Mouse (Mus musculus): ENCODE data around the gene Rsph14. TPM values are rescaled to one million over a fixed set of nuclear protein-coding genes. Genes with fewer than 3 reads are reported as not detected.

The Rsph14 gene
- 0.27 and 0.77 TPM in 2 replicates for polyA plus RNA-seq (2015; fragmentation: Nextera tagmentation; extraction: Ambion mirVana)

DNA sequence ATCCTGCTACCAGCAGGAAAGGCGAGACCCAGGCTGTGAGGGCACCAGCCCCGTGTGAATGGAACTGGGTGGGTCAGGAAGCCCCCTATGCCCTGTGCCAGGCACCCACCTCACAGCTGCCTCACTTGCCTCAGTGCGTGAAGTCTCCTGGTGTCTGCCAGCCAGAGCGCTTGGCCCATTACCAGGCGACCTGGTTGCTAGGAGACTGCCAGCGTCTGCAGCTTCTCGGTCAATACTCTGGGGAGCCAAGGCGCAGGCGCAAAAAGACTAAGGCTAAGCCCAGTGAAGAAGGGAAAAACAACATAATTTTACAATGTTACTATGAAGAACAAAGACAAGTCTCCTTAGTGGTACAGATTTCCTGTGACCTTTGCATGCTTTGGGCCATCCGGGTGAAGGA is at the start of gene Rsph14:
Rsph14 (minus strand) TSS at position 192 of the 400 bp plus-strand sequence.
- Histone ChIP-seq H3K4me2 (ENCODE audit: low read length) (peak within 1 kb of the TSS; percentile 35), H3K4me1 (replicated peaks; ENCODE audit: control insufficient read depth, insufficient read depth, low read length) (peaks cover 20% of the 10 kb centered on the region), H3K36me3 (ENCODE audit: control insufficient read depth, insufficient read depth) (no peaks in the 10 kb centered on the region), H3K9ac (replicated peaks; ENCODE audit: low read depth, low read length) (no peak within 1 kb of the TSS), H3K9me3 (ENCODE audit: control insufficient read depth, low read length) (no peaks in the 10 kb centered on the region), H3K27ac (ENCODE audit: low read length) (0 out of 2 replicates have a peak within 1 kb of the TSS, but pooled peaks have one; percentile 41), H3K4me3 (replicated peaks; ENCODE audit: low read length) (0 out of 2 replicates have a peak within 1 kb of the TSS, but pooled peaks have one; percentile 6), H3K27me3 (replicated peaks; ENCODE audit: control insufficient read depth, insufficient read depth, low read length) (no peaks in the 10 kb centered on the region)
- 14% methylated on average over 10 of the region's 10 CpGs for WGBS
- ATAC-seq = peak; percentile 69

DNA sequence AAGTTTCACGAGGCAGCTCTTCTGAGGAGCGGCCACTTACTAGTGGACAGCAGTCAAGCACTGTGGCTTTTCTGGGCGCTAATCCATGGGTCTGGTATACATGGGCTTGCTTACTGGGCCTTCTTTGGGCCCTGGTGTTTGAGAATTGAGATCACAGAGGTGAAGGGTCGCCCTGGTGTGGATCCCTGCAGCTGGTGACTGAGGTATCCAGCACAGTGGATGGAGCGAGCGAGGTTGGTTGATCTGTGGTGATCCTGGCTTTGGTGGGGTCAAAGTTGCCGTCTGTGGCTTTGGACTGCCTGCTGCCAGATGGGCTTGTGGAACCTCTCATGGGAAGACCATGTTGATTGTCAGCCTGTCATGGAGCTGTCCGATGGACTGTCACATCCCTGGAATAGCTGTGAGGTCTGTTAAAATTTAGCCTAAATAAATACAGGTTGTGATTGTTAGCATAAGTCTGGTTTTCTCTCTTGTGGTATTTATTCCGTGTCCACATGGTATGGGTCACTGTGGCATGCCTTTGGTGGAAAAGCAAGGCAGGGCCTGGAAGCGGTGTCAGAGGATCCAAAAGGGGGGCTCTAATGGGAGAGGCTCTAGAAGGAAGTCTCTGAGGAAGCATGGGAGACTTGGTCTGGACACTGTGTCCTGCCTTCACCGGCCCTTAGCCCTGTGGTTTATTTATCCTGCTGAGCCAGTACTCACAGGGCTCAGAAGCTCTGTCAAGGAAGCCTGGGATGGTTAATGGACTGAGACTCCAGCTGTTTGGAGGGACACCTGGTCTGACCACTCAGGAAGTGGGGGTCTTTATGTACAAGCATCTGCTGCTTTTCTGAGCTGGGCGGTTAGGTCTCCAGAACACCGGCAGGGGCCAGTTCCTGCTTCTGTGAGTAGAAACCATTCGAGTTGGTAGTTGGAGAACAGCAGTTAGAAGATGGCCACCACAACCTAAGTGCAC is 46.1 kb upstream of the Rsph14 start:
- ATAC-seq = no peak
- H3K9ac ChIP-seq (replicated peaks; ENCODE audit: low read depth, low read length) = no peak overlapping the region
- no peak overlapping the region for H3K4me3 ChIP-seq (replicated peaks; ENCODE audit: low read length)
- H3K27me3 ChIP-seq (replicated peaks; ENCODE audit: control insufficient read depth, insufficient read depth, low read length) = no peaks in the 10 kb centered on the region
- 87% methylated on average over 14 of the region's 14 CpGs for WGBS
- H3K4me1 ChIP-seq (replicated peaks; ENCODE audit: control insufficient read depth, insufficient read depth, low read length) = no peaks in the 10 kb centered on the region
- H3K27ac ChIP-seq (ENCODE audit: low read length) = no peak overlapping the region
- H3K36me3 ChIP-seq (ENCODE audit: control insufficient read depth, insufficient read depth) = no peaks in the 10 kb centered on the region
- H3K4me2 ChIP-seq (ENCODE audit: low read length) = no peak overlapping the region
- H3K9me3 ChIP-seq (ENCODE audit: control insufficient read depth, low read length) = no peaks in the 10 kb centered on the region

DNA sequence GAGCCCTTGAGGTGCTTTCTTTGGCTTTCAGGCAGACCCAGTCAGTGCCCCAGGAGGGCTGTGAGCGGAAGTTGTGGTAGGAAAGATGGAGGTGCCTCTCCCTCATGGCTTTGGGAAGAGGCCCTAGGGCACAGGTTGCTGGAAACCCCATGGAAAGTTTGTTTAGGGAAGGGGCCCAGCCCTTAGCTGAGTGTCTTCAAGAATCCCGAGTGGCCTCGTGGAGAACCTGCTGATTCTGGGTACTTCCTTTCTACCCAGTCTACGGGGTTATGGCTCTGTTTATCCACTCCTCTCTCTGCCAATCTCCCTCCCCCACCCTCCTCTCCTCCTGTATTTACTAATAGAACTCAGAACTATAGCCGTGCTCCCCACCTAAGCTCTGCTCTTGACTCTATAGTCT is 43.3 kb upstream of the Rsph14 start:
- WGBS = 84% methylated on average over 5 of the region's 5 CpGs

DNA sequence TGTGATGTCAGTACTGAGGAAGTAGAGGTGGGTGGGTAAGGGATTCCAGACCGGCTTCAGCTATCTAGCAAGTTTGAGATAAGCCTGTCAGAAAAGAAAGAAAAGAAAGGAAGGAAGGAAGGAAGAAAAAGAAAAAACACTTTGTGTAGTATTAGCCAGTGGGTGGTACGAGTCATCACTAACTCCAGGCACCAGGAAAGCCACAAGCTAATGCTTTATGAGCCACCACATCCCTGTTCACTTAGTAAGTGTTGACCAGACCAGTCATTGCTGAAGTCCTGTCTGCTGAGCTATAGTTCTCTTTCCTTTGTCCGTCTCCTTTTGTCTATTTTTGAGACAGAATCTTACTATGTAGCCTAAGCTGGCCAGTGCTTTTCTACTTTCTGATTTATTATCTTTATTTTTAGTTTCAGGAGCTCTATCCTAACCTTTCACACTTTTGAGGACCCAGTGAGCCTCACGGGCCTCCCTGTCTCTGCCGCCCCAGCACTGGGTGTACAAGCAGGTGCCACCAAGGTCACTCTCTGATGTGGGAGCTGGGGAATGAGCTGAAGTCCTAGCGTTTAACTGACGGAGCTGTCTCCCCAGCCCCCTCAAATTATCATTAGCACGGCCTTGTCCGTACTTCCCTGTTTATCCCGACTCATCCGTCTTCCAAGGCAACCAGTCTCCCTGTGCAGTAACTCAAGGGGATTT is 38.0 kb upstream of the Rsph14 start:
- Histone ChIP-seq H3K9ac (replicated peaks; ENCODE audit: low read depth, low read length) (no peak overlapping the region), H3K27ac (ENCODE audit: low read length) (no peak overlapping the region), H3K36me3 (ENCODE audit: control insufficient read depth, insufficient read depth) (no peaks in the 10 kb centered on the region), H3K27me3 (replicated peaks; ENCODE audit: control insufficient read depth, insufficient read depth, low read length) (no peaks in the 10 kb centered on the region), H3K4me1 (replicated peaks; ENCODE audit: control insufficient read depth, insufficient read depth, low read length) (peaks cover 26% of the 10 kb centered on the region), H3K4me2 (ENCODE audit: low read length) (no peak overlapping the region), H3K9me3 (ENCODE audit: control insufficient read depth, low read length) (no peaks in the 10 kb centered on the region), H3K4me3 (replicated peaks; ENCODE audit: low read length) (no peak overlapping the region)
- no peak for ATAC-seq
- WGBS = 79% methylated on average over 11 of the region's 11 CpGs

More for the DNA sequence above, 43.3 kb upstream of the Rsph14 start:
- Histone ChIP-seq H3K4me3 (replicated peaks; ENCODE audit: low read length) (no peak overlapping the region), H3K9ac (replicated peaks; ENCODE audit: low read depth, low read length) (no peak overlapping the region), H3K4me2 (ENCODE audit: low read length) (no peak overlapping the region), H3K9me3 (ENCODE audit: control insufficient read depth, low read length) (no peaks in the 10 kb centered on the region), H3K27ac (ENCODE audit: low read length) (no peak overlapping the region), H3K27me3 (replicated peaks; ENCODE audit: control insufficient read depth, insufficient read depth, low read length) (no peaks in the 10 kb centered on the region), H3K36me3 (ENCODE audit: control insufficient read depth, insufficient read depth) (no peaks in the 10 kb centered on the region), H3K4me1 (replicated peaks; ENCODE audit: control insufficient read depth, insufficient read depth, low read length) (0 out of 2 replicates have a peak, but pooled peaks cover 4% of the 10 kb centered on the region)
- no peak for ATAC-seq

DNA sequence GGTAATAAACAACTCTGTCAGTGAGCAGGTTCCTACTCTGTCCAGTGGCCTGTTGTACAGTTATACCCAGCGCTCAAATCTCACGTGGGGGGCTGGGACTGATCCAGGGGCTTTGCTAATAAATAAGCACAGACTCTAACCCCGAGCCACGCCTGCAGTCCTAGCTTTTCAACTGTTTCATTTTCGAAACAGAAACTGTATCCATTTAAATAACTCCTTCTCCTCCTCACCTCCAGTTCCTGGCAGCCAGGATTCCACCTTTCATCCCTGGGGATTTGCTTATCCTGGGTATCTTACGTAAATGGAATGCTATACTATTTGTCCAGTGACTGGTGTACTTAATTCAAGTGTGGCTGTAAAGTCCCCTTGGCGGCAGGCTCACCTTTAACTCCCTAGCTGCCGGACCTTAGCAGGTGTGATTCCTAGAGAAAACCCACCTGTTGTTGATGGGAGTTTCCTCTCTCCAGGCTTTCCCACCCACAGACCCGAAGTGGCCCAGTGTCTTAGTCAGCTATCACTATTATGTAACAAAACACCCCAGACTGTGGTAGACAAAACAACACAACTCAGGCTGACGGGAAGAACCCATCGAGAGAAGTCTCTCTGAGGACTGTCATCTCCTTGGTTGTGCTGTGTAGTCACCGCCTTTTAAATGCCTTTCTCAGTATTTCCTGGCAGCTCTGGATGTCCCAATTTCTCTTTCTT is 36.4 kb upstream of the Rsph14 start:
- no peak for ATAC-seq
- H3K27me3 ChIP-seq (replicated peaks; ENCODE audit: control insufficient read depth, insufficient read depth, low read length) = no peaks in the 10 kb centered on the region
- no peak overlapping the region for H3K4me3 ChIP-seq (replicated peaks; ENCODE audit: low read length)
- no peak overlapping the region for H3K27ac ChIP-seq (ENCODE audit: low read length)
- H3K9me3 ChIP-seq (ENCODE audit: control insufficient read depth, low read length) = no peaks in the 10 kb centered on the region
- H3K4me1 ChIP-seq (replicated peaks; ENCODE audit: control insufficient read depth, insufficient read depth, low read length) = peaks cover 42% of the 10 kb centered on the region
- H3K36me3 ChIP-seq (ENCODE audit: control insufficient read depth, insufficient read depth) = no peaks in the 10 kb centered on the region
- H3K9ac ChIP-seq (replicated peaks; ENCODE audit: low read depth, low read length) = no peak overlapping the region
- WGBS = 64% methylated on average over 12 of the region's 12 CpGs
- no peak overlapping the region for H3K4me2 ChIP-seq (ENCODE audit: low read length)

DNA sequence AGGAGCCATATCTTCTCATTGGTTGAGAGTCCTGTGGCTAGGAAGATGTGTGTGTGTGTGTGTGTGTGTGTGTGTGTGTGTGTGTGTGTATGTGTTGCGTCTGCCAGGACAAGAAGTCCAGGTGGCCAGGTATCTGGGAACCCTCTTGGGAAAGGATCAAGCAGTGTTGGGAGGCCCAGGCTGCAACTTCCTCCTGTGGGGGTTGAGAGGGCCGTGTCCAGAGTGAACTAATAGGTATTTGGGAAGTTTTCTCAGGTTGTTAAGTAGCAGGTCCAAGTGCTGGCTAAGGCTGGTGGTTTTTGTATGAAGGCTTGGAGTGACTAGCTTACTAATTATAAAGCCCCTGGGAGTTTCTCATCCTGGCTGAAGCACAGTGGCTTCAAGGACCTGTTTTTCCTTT is 35.7 kb upstream of the Rsph14 start:
- H3K4me1 ChIP-seq (replicated peaks; ENCODE audit: control insufficient read depth, insufficient read depth, low read length) = peaks cover 49% of the 10 kb centered on the region
- no peak for ATAC-seq
- H3K9ac ChIP-seq (replicated peaks; ENCODE audit: low read depth, low read length) = no peak overlapping the region
- no peak overlapping the region for H3K27ac ChIP-seq (ENCODE audit: low read length)
- no peaks in the 10 kb centered on the region for H3K9me3 ChIP-seq (ENCODE audit: control insufficient read depth, low read length)
- no peaks in the 10 kb centered on the region for H3K36me3 ChIP-seq (ENCODE audit: control insufficient read depth, insufficient read depth)
- no peak overlapping the region for H3K4me3 ChIP-seq (replicated peaks; ENCODE audit: low read length)
- H3K4me2 ChIP-seq (ENCODE audit: low read length) = no peak overlapping the region
- no peaks in the 10 kb centered on the region for H3K27me3 ChIP-seq (replicated peaks; ENCODE audit: control insufficient read depth, insufficient read depth, low read length)
- 65% methylated on average over 2 of the region's 2 CpGs for WGBS

DNA sequence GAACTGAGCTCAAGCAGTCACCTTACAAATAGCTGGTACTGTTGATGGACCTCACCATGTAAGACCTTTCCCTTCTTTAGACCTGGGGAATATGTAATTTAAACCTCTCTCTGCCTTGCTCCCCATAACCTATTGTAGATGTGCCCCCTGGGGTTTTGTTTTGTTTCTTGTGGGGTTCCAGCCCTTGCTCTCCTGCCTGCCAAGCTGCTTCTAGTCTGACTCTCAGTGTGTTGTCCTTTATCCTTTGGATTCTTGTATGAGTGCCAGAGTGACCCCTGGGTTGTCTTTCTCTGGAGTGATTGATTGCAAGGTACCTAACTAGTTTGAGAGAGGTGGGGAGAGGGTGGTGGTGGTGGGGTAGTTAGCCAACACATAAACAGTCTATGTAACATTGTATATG is 35.1 kb upstream of the Rsph14 start:
- Histone ChIP-seq H3K9ac (replicated peaks; ENCODE audit: low read depth, low read length) (no peak overlapping the region), H3K4me3 (replicated peaks; ENCODE audit: low read length) (no peak overlapping the region), H3K27me3 (replicated peaks; ENCODE audit: control insufficient read depth, insufficient read depth, low read length) (no peaks in the 10 kb centered on the region), H3K27ac (ENCODE audit: low read length) (no peak overlapping the region), H3K9me3 (ENCODE audit: control insufficient read depth, low read length) (no peaks in the 10 kb centered on the region), H3K4me2 (ENCODE audit: low read length) (no peak overlapping the region), H3K4me1 (replicated peaks; ENCODE audit: control insufficient read depth, insufficient read depth, low read length) (peaks cover 55% of the 10 kb centered on the region), H3K36me3 (ENCODE audit: control insufficient read depth, insufficient read depth) (no peaks in the 10 kb centered on the region)
- no peak for ATAC-seq

DNA sequence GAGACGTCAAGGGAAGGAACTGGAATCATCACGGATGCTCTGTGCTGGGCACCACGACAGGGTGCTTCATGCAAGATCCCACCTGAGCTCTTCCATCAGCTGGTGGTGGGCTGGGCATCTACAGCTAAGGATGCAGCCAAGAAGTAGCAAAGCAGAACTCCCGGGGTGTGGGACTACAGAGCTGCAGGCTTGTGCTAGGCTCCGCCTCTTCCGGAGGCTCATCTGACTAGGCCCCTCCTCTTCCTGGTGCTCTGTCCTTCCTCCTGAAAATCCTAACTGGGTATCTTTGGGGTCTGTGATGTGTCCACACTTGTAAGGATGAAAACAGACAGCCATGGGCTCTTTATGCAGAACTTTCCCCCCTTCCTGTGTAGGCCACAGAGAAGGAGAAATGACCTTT is 33.3 kb upstream of the Rsph14 start:
- H3K9me3 ChIP-seq (ENCODE audit: control insufficient read depth, low read length) = no peaks in the 10 kb centered on the region
- no peak overlapping the region for H3K4me3 ChIP-seq (replicated peaks; ENCODE audit: low read length)
- ATAC-seq = no peak
- H3K4me1 ChIP-seq (replicated peaks; ENCODE audit: control insufficient read depth, insufficient read depth, low read length) = peaks cover 62% of the 10 kb centered on the region
- 73% methylated on average over 6 of the region's 6 CpGs for WGBS
- no peak overlapping the region for H3K9ac ChIP-seq (replicated peaks; ENCODE audit: low read depth, low read length)
- no peak overlapping the region for H3K27ac ChIP-seq (ENCODE audit: low read length)
- H3K36me3 ChIP-seq (ENCODE audit: control insufficient read depth, insufficient read depth) = no peaks in the 10 kb centered on the region
- peak overlapping the region; percentile 2; the same call in 1 of the 2 replicates for H3K4me2 ChIP-seq (ENCODE audit: low read length)
- H3K27me3 ChIP-seq (replicated peaks; ENCODE audit: control insufficient read depth, insufficient read depth, low read length) = no peaks in the 10 kb centered on the region
